Mouse (Mus musculus) ES-E14 (cell line): ENCODE data around the gene Fibp. TPM values are rescaled to one million over a fixed set of nuclear protein-coding genes. Genes with fewer than 3 reads are reported as not detected.
A peak's percentile ranks its signal among the peaks of the same experiment; 100 is the strongest.

ENCODE experiments used
- DNase-seq: peaks from one replicate; pipeline ENCODE4 v3.0.0-alpha.2; 2013; ENCODE audit warnings: low read depth, low spot score
- H3K27ac ChIP-seq: 2 replicates; pipeline ENCODE4 v1.5.1; 2012; ENCODE audit warnings: low read depth, mild to moderate bottlenecking, low read length, moderate library complexity, mixed read lengths; ENCODE audit not compliant: poor library complexity, insufficient read depth, severe bottlenecking
- H3K36me3 ChIP-seq: 2 replicates; pipeline ENCODE4 v1.6.1; 2012; ENCODE audit warnings: mild to moderate bottlenecking, low read length, moderate library complexity, mixed read lengths; ENCODE audit not compliant: control insufficient read depth, poor library complexity, insufficient read depth, severe bottlenecking
- H3K4me1 ChIP-seq, 2 experiments: fragments of 150-350 bp in 1 of 2; sonication (generic) in 1 of 2; 2 replicates each; pipeline ENCODE4 v1.6.1; 2012; ENCODE audit warnings: low read length in 2 of 2, mild to moderate bottlenecking in 1 of 2, mixed read lengths in 1 of 2; ENCODE audit not compliant: control insufficient read depth in 2 of 2, insufficient read depth in 2 of 2, poor library complexity in 1 of 2
- H3K4me3 ChIP-seq, 2 experiments: fragments of 150-350 bp in 1 of 2; sonication (generic) in 1 of 2; 2 replicates each; pipeline ENCODE4 v1.5.1; 2012; ENCODE audit warnings: low read length in 2 of 2, low read depth in 1 of 2, mild to moderate bottlenecking in 1 of 2, mixed read lengths in 1 of 2; ENCODE audit not compliant: insufficient read depth in 1 of 2, poor library complexity in 1 of 2, severe bottlenecking in 1 of 2
- H3K9ac ChIP-seq: 2 replicates; pipeline ENCODE4 v1.6.1; 2012; ENCODE audit warnings: low read depth, mild to moderate bottlenecking, low read length, mixed read lengths; ENCODE audit not compliant: poor library complexity, insufficient read depth, severe bottlenecking
- H3K9me3 ChIP-seq: fragments of 150-350 bp; sonication (generic); 2 replicates; pipeline ENCODE4 v1.6.1; 2012; ENCODE audit warnings: low read depth, mild to moderate bottlenecking, low read length; ENCODE audit not compliant: control insufficient read depth, insufficient read depth
- CHD2 ChIP-seq: IDR thresholded peaks from 2 replicates; pipeline ENCODE4 v1.6.1; 2014; ENCODE audit warnings: mild to moderate bottlenecking, low read depth, low read length, inconsistent platforms
- HCFC1 ChIP-seq: IDR thresholded peaks from 2 replicates; pipeline ENCODE4 v1.6.1; 2012; ENCODE audit warnings: low read length, inconsistent platforms, borderline replicate concordance; ENCODE audit not compliant: insufficient read depth
- MAFK ChIP-seq: IDR thresholded peaks from 2 replicates; pipeline ENCODE4 v1.6.1; 2014; ENCODE audit warnings: mild to moderate bottlenecking, low read depth, low read length, inconsistent platforms; ENCODE audit not compliant: insufficient read depth
- ZC3H11A ChIP-seq: IDR thresholded peaks from 2 replicates; pipeline ENCODE4 v1.6.1; 2012; ENCODE audit warnings: low read depth, mild to moderate bottlenecking, inconsistent platforms, low read length, borderline replicate concordance
- ZNF384 ChIP-seq: IDR thresholded peaks from 2 replicates; pipeline ENCODE4 v1.6.1; 2012; ENCODE audit warnings: low read depth, low read length, inconsistent platforms
- in situ Hi-C, 2 experiments: fragments of 600-800 bp; cut with MboI; formaldehyde crosslinking; loops; one replicate each; pipeline ENCODE4 v1.15.1; 2025; ENCODE audit warnings: low sequenced_read_pairs in 2 of 2, inconsistent platforms in 1 of 2; ENCODE audit not compliant: unreplicated experiment in 2 of 2
- total RNA-seq: library from RNA; depleted of rRNA; stranded (reverse); fragments of 300-350 nt; gene quantifications from 2 replicates; pipeline ENCODE4 v1.2.3, GENCODE M21; 2012

The Fibp gene
- total RNA-seq, 1 experiment = 52.4 TPM

GRCm38 (mm10) chr19:5422895-5423443, 37.4 kb upstream of the Fibp start:
- Histone ChIP-seq H3K4me3 (no peak overlapping the region), H3K36me3 (peaks cover 22% of the 10 kb centered on the region; the same call in 1 of the 2 replicates), H3K4me1 (peaks cover 6 to 14% of the 10 kb centered on the region in 2 experiments; a peak in 3 of 4 replicates), H3K9ac (peak overlapping the region; percentile 85; the same call in 1 of the 2 replicates), H3K9me3 (no peaks in the 10 kb centered on the region), H3K27ac (no peak overlapping the region)
- DNase-seq = no peak
- no peak for TF ChIP-seq HCFC1
- no peak for TF ChIP-seq ZNF384
- TF ChIP-seq ZC3H11A = no peak
- no peak for TF ChIP-seq MAFK
- TF ChIP-seq CHD2 = no peak
- in situ Hi-C loops = no loop called here

GRCm38 (mm10) chr19:5423561-5423960, 36.9 kb upstream of the Fibp start:
- in situ Hi-C loops = no loop called here
- H3K4me3 ChIP-seq = peak overlapping the region; percentile 77 to 99; a peak in 3 of 4 replicates
- H3K9ac ChIP-seq = peak overlapping the region; percentile 85
- H3K4me1 ChIP-seq = peaks cover 6 to 14% of the 10 kb centered on the region in 2 experiments; a peak in 3 of 4 replicates
- TF ChIP-seq ZC3H11A = no peak
- TF ChIP-seq CHD2 = no peak
- no peak for TF ChIP-seq HCFC1
- DNase-seq = no peak
- H3K27ac ChIP-seq = no peak overlapping the region
- no peaks in the 10 kb centered on the region for H3K9me3 ChIP-seq
- H3K36me3 ChIP-seq = peaks cover 22% of the 10 kb centered on the region; the same call in 1 of the 2 replicates

GRCm38 (mm10) chr19:5424092-5424781, 36.2 kb upstream of the Fibp start:
- in situ Hi-C loops = no loop called here
- TF ChIP-seq CHD2 (no peak), ZNF384 (no peak), MAFK (no peak), HCFC1 (no peak), ZC3H11A (no peak)
- DNase-seq = no peak
- H3K27ac ChIP-seq = peak overlapping the region; percentile 64
- no peaks in the 10 kb centered on the region for H3K9me3 ChIP-seq
- H3K36me3 ChIP-seq = peaks cover 22% of the 10 kb centered on the region; the same call in 1 of the 2 replicates
- peak overlapping the region; percentile 77 to 99 for H3K4me3 ChIP-seq
- peaks cover 6 to 14% of the 10 kb centered on the region in 2 experiments; a peak in 3 of 4 replicates for H3K4me1 ChIP-seq
- H3K9ac ChIP-seq = peak overlapping the region; percentile 85

- Histone ChIP-seq H3K4me1 (peaks cover 6 to 14% of the 10 kb centered on the region in 2 experiments; a peak in 3 of 4 replicates), H3K36me3 (peaks cover 20% of the 10 kb centered on the region; the same call in 1 of the 2 replicates), H3K4me3 (peak within 1 kb of the TSS; percentile 84 to 99), H3K9ac (peak within 1 kb of the TSS; percentile 93), H3K9me3 (no peaks in the 10 kb centered on the region), H3K27ac (peak within 1 kb of the TSS; percentile 64)
- TF ChIP-seq HCFC1 (0 out of 2 replicates have a peak, but pooled peaks have one; percentile 13), CHD2 (no peak), ZC3H11A (no peak), MAFK (no peak)
- peak; percentile 94 for DNase-seq
- in situ Hi-C loops = no loop called here
These were observed 35.4 kb upstream of the Fibp start, which contains the start of the genes Drap1 and AI837181 for GRCm38 (mm10) chr19:5424782-5425741. Drap1 (minus strand) TSS chr19:5424979. AI837181 (plus strand) TSS chr19:5425144.
